In genomic region chr14:100284119-100284860, GRCm38 (mm10) we compare ENCODE assay signal across 8 mouse cellular contexts. TPM values are rescaled to one million over a fixed set of nuclear protein-coding genes. Genes with fewer than 3 reads are reported as not detected.
DNase-seq lines count a peak whose midpoint lies in the region; ATAC-seq lines count a peak whose summit lies in the region.

Gene Klf12 (minus strand): TSS chr14:100284679.

- H3K36me3 ChIP-seq in midbrain, embryonic 11.5 days (ENCODE audit: control insufficient read depth, insufficient read depth, low read length) = no peaks in the 10 kb centered on the region

- peak within 1 kb of the TSS; percentile 58 for H3K4me3 ChIP-seq in midbrain, embryonic 11.5 days (ENCODE audit: low read depth, low read length)

- H3K4me1 ChIP-seq in midbrain, embryonic 11.5 days (ENCODE audit: control insufficient read depth, insufficient read depth, low read length) = peaks cover 19% of the 10 kb centered on the region; the same call in 1 of the 2 replicates

- peak; percentile 89 for ATAC-seq in midbrain, embryonic 11.5 days (ENCODE audit: low FRiP score)

- peak within 1 kb of the TSS; percentile 89 for H3K4me2 ChIP-seq in midbrain, embryonic 11.5 days

- peak; percentile 51 to 73 for DNase-seq in adrenal gland, adult 18-20 months (ENCODE audit: low spot score in 2 of 2)
- DNase-seq in embryo, embryonic 11.5 days (ENCODE audit: low read depth, low spot score) = peak; percentile 80
- peak; percentile 99 for DNase-seq in heart, adult 11 months
- DNase-seq in kidney, adult 11 months = peak; percentile 88
- peak; percentile 85 for DNase-seq in left cerebral cortex, postnatal 4 days
- peak; percentile 98 for DNase-seq in midbrain, embryonic 11.5 days (ENCODE audit: low spot score, missing footprints)
- DNase-seq in skeletal muscle tissue, adult 2 months (ENCODE audit: low read depth, low spot score) = peak; percentile 79
- DNase-seq in c-Kit-positive CD71-positive TER-119-positive erythroid progenitor cells, embryonic 14.5 days (ENCODE audit: low spot score) = no peak

- WGBS in midbrain, embryonic 11.5 days = 0% methylated on average over 28 of the region's 40 CpGs

- peak within 1 kb of the TSS; percentile 92 for H3K27ac ChIP-seq in midbrain, embryonic 11.5 days (ENCODE audit: low read depth, low read length)

- no peaks in the 10 kb centered on the region; the same call in none of the 2 replicates for H3K27me3 ChIP-seq in midbrain, embryonic 11.5 days (ENCODE audit: control insufficient read depth, insufficient read depth, low read length)

- H3K9ac ChIP-seq in midbrain, embryonic 11.5 days (ENCODE audit: low read length) = peak within 1 kb of the TSS; percentile 85

- peaks cover 4% of the 10 kb centered on the region; the same call in 1 of the 2 replicates for H3K9me3 ChIP-seq in midbrain, embryonic 11.5 days (ENCODE audit: control insufficient read depth, low read length)

- intact Hi-C loops in left cerebral cortex, postnatal 4 days (cut with DNase I) = loop anchor here (2.0 kb wide), 1 partner anchor 353 kb away; no protein-coding TSS in a partner anchor

RNA-seq across cellular contexts. Expression of gene Klf12, which starts in this region (rescaled TPM):
- total RNA-seq in adrenal gland, adult 18-20 months (2021) = 10 to 100 TPM; 12.2 to 17.0 TPM
- 10 to 100 TPM; 50.4 to 51.3 TPM for total RNA-seq in left cerebral cortex, postnatal 4 days (2021)
- polyA plus RNA-seq in midbrain, embryonic 11.5 days (2014; fragmentation: Nextera tagmentation; extraction: Ambion mirVana) = 27.7 and 35.8 TPM in 2 replicates
